Mouse (Mus musculus) naive thymus-derived CD4-positive, alpha-beta T cell, adult 2 months (primary cell): ENCODE data around the gene Rcor1.

ENCODE experiments used
- DNase-seq: peaks from one replicate; pipeline ENCODE4 v3.0.0-alpha.2; 2011; ENCODE audit warnings: low read depth

Rcor1 gene

DNA sequence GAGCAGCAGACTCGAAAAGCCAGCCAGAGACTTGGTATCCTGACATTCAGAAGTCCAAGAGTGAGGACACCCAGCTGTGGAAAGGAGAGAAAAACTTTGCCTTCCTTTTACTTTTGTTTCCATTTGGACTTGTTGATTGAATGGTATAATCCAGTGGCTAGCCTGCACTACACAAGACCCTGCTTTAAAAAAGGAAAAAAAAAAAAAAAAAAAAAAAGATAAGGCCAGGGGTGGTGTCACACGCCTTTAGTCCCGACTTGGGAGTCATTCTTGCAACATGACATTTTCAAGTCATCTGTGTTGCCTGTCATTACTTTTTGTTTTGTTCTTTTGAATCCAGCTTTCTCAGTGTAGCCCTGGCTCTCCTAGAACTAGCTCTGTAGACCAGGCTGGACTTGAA lies 17.6 kb upstream of the Rcor1 start:
- DNase-seq = no peak

GRCm38 (mm10) chr12:111028176-111029167 lies 10.7 kb upstream of the Rcor1 start:
- no peak for DNase-seq

GRCm38 (mm10) chr12:111029291-111029890 lies 9.8 kb upstream of the Rcor1 start:
- no peak for DNase-seq

DNA sequence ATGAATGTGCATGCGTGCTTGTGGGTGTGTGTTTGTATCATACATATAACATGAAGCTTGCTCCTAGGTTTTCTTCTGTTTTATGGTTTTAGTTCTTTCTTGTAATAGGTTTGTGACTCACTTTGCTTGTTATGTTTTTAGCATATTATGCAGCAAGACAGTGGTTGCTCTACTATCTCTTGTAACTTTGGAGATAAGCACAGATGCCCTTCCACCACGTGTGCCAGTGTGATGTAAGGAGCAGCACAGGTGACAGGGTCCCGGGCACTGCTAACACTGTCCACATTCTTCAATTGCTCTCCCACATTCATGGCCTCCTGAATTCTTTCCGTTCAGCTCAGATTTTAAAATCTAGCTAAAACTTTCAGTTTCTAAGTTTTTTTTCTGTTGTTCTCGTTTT lies 6.3 kb upstream of the Rcor1 start:
- no peak for DNase-seq

DNA sequence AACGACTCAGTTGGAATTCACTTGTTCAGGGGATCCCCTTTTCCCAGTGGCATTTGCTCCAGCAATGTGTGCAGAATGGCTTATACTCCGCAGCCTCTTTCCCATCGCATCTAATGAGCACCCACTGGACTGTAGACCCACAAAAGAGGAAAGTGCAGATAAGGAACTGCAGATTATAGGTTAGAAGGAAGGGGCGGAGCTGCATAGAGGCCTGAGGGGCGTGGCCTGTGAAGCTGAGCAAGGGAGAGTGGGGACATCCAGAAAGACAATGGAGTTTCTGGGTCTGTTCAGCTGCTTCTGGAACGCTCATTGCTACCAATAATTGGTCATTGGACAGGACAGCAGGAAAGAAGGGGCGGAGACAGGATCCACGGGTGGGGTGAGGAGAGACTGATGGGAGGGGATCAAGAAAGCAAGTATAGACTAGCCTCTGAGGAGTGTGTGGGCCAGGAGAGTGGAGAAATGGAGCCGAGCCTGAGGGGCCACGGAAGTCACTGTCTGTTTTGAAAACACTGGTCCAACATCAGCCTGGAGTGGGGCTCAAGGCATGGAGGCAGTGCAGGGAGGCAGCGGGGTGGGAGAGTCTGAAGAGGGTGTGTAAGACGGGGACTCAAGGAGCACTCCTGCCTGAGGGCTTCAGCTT lies 3.8 kb upstream of the Rcor1 start:
- DNase-seq = peak; percentile 39

- DNase-seq = peak; percentile 60
These were observed 2.9 kb upstream of the Rcor1 start for GRCm38 (mm10) chr12:111036198-111036775.

GRCm38 (mm10) chr12:111037241-111038180 lies 1.6 kb upstream of the Rcor1 start:
- DNase-seq = peak; percentile 31

GRCm38 (mm10) chr12:111038231-111038975 lies 748 bp upstream of the Rcor1 start:
- no peak for DNase-seq

DNA sequence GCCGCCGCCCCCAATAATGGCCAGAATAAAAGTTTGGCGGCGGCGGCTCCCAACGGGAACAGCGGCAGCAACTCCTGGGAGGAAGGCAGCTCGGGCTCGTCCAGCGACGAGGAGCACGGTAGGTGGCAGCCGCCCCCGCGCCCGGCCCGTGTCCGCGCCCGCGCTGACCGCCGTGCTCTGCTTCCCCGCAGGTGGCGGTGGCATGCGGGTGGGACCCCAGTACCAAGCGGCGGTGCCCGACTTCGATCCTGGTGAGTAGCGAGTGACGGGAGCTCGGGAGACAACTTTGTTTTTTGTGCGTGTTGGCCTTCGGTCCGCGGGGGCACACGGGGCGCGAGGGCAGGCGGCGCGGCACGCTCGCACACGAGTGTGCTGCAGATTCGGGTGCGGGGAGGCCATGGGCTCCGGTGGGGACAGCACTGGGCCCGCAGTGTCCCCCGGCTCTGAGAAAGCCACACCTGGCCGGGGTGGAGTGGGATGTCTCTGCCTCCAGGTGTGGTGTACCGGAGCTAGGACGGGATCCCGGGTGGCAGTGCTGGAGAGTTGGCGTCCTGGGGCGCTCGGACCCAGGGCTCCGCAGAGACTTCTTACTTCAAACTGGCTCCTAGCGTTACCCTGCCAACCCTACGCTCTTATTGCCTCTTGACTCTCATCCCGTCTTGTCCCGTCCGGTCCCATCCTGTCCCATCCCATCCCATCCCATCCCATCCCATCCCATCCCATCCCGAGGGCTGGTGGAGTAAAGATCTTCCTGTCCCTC lies 800 bp downstream of the Rcor1 start:
- peak; percentile 56 for DNase-seq

DNA sequence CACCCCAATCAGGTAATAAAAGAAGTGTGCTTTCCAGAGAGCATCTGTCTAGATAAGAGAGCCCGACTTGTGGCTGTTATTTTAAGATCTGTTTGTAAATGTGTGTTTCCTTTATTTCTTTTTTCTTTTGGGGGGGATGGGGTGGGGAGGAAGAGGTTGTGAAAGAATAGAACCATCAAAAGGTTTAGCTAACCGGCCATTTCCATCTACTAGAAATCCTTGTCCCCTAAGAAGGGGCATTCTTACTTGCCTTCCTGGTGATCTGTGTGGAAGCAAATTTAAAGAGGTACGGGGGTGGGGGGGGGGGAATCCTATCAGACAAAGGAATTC lies 1.3 kb downstream of the Rcor1 start:
- DNase-seq = peak; percentile 57

- DNase-seq = peak; percentile 52
These were observed 2.0 kb downstream of the Rcor1 start for GRCm38 (mm10) chr12:111041196-111041595.

GRCm38 (mm10) chr12:111042365-111042764 lies 3.2 kb downstream of the Rcor1 start:
- no peak for DNase-seq

GRCm38 (mm10) chr12:111044880-111045279 lies 5.7 kb downstream of the Rcor1 start:
- DNase-seq = peak; percentile 45

DNA sequence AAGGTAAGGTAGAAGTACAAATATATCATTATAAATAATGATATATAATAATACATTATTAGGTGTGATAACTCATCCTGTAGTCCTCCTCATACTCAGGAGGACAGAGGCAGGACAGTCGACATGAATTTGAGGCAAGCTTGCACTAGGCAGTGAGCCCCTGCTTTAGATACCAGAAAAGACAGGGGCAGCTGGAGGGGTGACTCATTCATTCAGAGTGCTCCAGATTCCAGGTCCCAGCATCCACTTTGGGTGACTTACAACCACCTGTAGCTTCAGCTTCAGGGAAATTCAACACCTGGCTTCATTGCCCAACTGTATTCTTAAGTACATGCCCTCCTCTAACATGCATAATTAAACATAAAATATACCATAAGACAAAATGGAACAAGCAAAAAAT lies 7.7 kb downstream of the Rcor1 start:
- no peak for DNase-seq

DNA sequence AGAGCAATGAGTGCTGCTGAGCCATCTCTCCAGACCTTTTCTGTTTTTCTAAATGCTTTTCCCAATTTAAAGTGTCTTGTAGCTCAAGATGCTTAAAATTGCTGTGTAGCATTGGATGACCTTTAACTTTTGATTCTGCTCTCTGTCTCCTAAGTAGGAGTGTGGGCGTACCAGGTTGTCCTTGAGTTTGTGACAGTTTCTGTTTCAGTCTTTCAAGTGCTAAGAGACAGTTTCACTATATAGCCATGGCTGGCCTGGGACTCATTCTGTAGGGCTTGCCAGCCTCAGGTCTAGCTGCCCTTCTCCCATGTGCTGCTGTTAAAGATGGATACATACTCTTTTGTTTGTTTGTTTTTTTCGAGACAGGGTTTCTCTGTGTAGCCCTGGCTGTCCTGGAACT lies 9.1 kb downstream of the Rcor1 start:
- no peak for DNase-seq

DNA sequence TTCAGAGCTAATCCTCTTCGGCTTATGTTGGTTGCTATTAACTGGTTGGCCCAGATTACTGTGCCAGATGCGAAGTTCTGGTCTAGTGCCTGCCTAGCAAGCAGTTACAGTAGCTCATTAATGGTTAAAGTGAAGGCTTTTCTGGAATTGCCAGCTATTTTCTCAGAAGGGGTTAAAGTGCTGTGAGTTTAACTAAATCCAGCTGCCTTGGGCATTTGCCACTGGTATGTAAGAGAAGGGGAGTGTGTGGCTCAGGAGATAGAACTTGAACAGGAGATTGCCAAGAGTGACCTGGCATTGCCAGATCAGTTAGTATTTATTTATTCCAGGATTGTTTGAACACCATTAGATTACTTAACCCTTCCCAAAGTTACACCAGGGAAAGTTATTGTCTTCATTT lies 11.1 kb downstream of the Rcor1 start:
- no peak for DNase-seq

GRCm38 (mm10) chr12:111063361-111063760 lies 24.2 kb downstream of the Rcor1 start:
- no peak for DNase-seq

DNA sequence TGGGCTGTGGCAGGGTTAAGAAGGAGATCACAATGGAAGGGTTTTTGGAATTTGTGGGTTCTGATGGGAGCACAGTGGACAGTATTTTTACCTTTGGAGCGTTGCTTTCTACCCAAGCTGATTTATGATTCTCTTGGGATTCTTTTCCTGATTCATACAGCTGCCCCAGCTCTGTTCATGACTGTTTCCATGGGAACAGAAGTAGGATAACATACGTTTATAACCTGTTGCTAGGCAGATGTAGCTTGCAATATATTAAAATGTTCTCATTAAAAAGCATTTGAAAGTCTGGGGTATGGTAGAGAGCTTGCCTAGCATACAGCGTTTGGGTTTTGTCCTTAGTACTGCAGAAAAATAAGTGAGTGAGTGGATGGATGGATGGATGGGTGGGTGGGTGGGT lies 25.1 kb downstream of the Rcor1 start:
- DNase-seq = no peak

DNA sequence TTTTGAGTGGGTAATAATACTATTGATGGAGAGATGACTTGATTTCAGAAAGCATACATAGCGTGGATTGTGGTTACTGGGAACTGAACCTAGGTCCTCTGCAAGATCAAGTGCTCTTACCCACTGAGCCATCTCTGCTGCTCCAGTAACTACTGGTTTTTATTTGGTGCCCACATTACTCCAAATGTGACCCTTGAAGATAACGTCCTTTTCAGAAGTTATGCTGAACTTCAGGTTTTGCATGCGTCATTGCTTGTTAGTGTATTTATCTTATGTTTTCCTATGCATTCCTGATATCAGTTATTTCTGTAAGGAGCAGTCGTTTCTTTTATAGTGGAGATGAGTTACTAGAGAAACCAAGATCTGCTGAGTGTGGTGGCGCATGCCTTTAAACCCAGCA lies 26.2 kb downstream of the Rcor1 start:
- DNase-seq = no peak

DNA sequence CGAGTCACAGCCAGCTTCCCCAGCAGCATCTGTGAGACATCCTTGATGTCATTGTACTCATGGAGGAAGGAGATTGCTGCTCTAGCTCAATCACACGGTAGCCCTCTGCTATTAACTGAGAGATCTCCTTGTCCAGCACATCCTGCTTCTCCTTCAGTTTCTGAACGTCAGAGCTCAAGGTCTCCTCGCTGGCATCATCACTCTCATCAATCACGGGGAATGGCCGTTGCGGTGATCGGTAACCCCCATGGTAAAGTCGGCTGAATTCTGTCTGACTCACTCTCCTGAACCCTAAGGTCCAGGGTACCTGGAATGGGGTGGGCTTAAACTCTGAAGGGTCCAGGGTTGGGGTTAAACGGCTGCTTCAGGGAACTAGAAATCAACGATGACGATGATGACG lies 28.7 kb downstream of the Rcor1 start:
- no peak for DNase-seq
